8 mouse cellular contexts compared by ENCODE assay signal in the genomic region with DNA sequence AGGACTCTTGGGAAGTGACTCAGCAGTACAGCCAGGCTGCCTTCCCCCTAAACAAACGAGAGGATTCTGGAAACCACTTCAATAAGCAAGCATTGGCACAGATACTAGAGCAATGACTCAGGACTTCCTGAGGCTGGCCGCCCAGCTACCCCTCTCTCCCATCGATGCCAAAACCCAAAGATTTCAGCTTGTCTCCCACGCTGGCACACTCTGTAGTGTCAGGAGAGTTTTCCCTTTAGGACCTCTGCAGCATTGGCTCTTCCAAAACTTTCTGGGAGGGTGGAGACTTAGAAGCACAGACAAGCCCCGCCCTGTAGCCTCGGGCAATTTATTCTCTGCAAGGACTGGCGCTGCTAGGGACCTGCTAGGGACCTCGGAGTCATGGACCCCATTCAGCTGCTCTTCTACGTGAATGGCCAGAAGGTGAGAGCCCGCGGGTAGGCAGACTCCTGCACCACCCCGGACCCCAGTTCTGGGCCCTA. TPM values are rescaled to one million over a fixed set of nuclear protein-coding genes. Genes with fewer than 3 reads are reported as not detected.
DNase-seq lines count a peak whose midpoint lies in the region; ATAC-seq and TF ChIP-seq lines count a peak whose summit lies in the region.

A gene (plus strand): TSS at position 296 of the 482 bp plus-strand sequence.

- intact Hi-C loops in gastrocnemius, postnatal 14 days (cut with DNase I; ENCODE audit: low total_unique reads): no loop called here
- intact Hi-C loops in left cerebral cortex, adult 2 months (cut with DNase I): loop anchor here (5.0 to 10.0 kb wide), 2 partner anchors 57 to 605 kb away; no protein-coding TSS in a partner anchor

- 14% methylated on average over 12 of the region's 12 CpGs for WGBS in hindbrain, postnatal 0 days
- WGBS in stomach, embryonic 14.5 days: 8% methylated on average over 12 of the region's 12 CpGs

- H3K27ac ChIP-seq in hindbrain, postnatal 0 days: peak within 1 kb of the TSS; percentile 62; the same call in 1 of the 2 replicates
- peak within 1 kb of the TSS; percentile 81 for H3K27ac ChIP-seq in left cerebral cortex, adult 2 months
- H3K27ac ChIP-seq in stomach, embryonic 14.5 days (ENCODE audit: low read length): no peak within 1 kb of the TSS

- H3K27me3 ChIP-seq in hindbrain, postnatal 0 days (ENCODE audit: insufficient read depth, low read length): no peaks in the 10 kb centered on the region
- peaks cover 29% of the 10 kb centered on the region for H3K27me3 ChIP-seq in megakaryocyte, embryonic 14.5 days (replicated peaks)
- no peaks in the 10 kb centered on the region for H3K27me3 ChIP-seq in stomach, embryonic 14.5 days (ENCODE audit: control insufficient read depth, insufficient read depth, low read length)

- H3K9ac ChIP-seq in hindbrain, postnatal 0 days (replicated peaks; ENCODE audit: low read length): no peak within 1 kb of the TSS
- H3K9ac ChIP-seq in stomach, embryonic 14.5 days (replicated peaks; ENCODE audit: low read depth, low read length): no peak within 1 kb of the TSS

- no peaks in the 10 kb centered on the region for H3K9me3 ChIP-seq in hindbrain, postnatal 0 days (ENCODE audit: low read length)
- H3K9me3 ChIP-seq in megakaryocyte, embryonic 14.5 days: no peaks in the 10 kb centered on the region
- no peaks in the 10 kb centered on the region for H3K9me3 ChIP-seq in stomach, embryonic 14.5 days (ENCODE audit: control insufficient read depth, low read depth, low read length)

- no peak for TF ChIP-seq CTCF in hindbrain, postnatal 0 days (IDR thresholded peaks at IDR 0.05; ENCODE audit: low read depth)
- no peak for TF ChIP-seq CTCF in left cerebral cortex, adult 2 months (IDR thresholded peaks at IDR 0.05)

- H3K4me1 ChIP-seq in hindbrain, postnatal 0 days (ENCODE audit: insufficient read depth, low read length): no peaks in the 10 kb centered on the region
- peaks cover 50% of the 10 kb centered on the region for H3K4me1 ChIP-seq in megakaryocyte, embryonic 14.5 days
- H3K4me1 ChIP-seq in stomach, embryonic 14.5 days (ENCODE audit: control insufficient read depth, insufficient read depth, low read length): no peaks in the 10 kb centered on the region

- ATAC-seq in hindbrain, postnatal 0 days: peak; percentile 84
- ATAC-seq in stomach, embryonic 14.5 days (ENCODE audit: insufficient number of reproducible peaks, insufficient read depth, low FRiP score, low read depth): peak; percentile 46

- peak within 1 kb of the TSS; percentile 47 for H3K4me2 ChIP-seq in hindbrain, postnatal 0 days (ENCODE audit: low read depth, low read length)
- peak within 1 kb of the TSS; percentile 40 for H3K4me2 ChIP-seq in stomach, embryonic 14.5 days (replicated peaks; ENCODE audit: low read depth, low read length)

- H3K4me3 ChIP-seq in hindbrain, postnatal 0 days (ENCODE audit: low read length): 0 out of 2 replicates have a peak within 1 kb of the TSS, but pooled peaks have one; percentile 8
- peak within 1 kb of the TSS; percentile 41 for H3K4me3 ChIP-seq in left cerebral cortex, adult 2 months
- peak within 1 kb of the TSS; percentile 87 for H3K4me3 ChIP-seq in megakaryocyte, embryonic 14.5 days (replicated peaks)
- H3K4me3 ChIP-seq in stomach, embryonic 14.5 days (ENCODE audit: low read depth, low read length): peak within 1 kb of the TSS; percentile 11; the same call in 1 of the 2 replicates

- no peaks in the 10 kb centered on the region for H3K36me3 ChIP-seq in hindbrain, postnatal 0 days (ENCODE audit: insufficient read depth, low read length)
- peaks cover 9% of the 10 kb centered on the region for H3K36me3 ChIP-seq in megakaryocyte, embryonic 14.5 days (replicated peaks; ENCODE audit: low read length)
- H3K36me3 ChIP-seq in stomach, embryonic 14.5 days (ENCODE audit: control insufficient read depth, insufficient read depth, low read length): peaks cover under 1% of the 10 kb centered on the region; the same call in 1 of the 2 replicates

- DNase-seq in thymus, postnatal 4 days: peak; percentile 17
- no peak for DNase-seq in thymus, postnatal 25 days
- peak; percentile 48 for DNase-seq in embryo, embryonic 10 days (ENCODE audit: low spot score)
- peak; percentile 72 for DNase-seq in gastrocnemius, postnatal 14 days
- DNase-seq in hindbrain, postnatal 0 days (ENCODE audit: low spot score): peak; percentile 75
- peak; percentile 15 to 17 for DNase-seq in left cerebral cortex, adult 2 months (ENCODE audit: extremely low spot score in 1 of 2, low spot score in 2 of 2)

RNA-seq across cellular contexts. Expression of the gene that starts here (rescaled TPM):
- total RNA-seq in gastrocnemius, postnatal 14 days (2021): 1 to 10 TPM; 3.6 to 4.9 TPM
- total RNA-seq in hindbrain, postnatal 0 days (2014; rRNA removed): 0.65 and 0.89 TPM in 2 replicates
- polyA plus RNA-seq in hindbrain, postnatal 0 days (2015; fragmentation: Nextera tagmentation; extraction: Ambion mirVana): 0.41 and 0.52 TPM in 2 replicates
- 1 to 10 TPM; 3.2 to 4.6 TPM for total RNA-seq in left cerebral cortex, adult 2 months (2021)
- 0.66 TPM in 1 of 2 replicates, not detected in the other for polyA plus RNA-seq in megakaryocyte, embryonic 14.5 days (2012; ENCODE audit: insufficient read depth, low replicate concordance)
- 0.10 and 0.25 TPM in 2 replicates for polyA plus RNA-seq in stomach, embryonic 14.5 days (2014; fragmentation: Nextera tagmentation; extraction: Ambion mirVana)

Comparison
In these comparisons a context has a peak if more than half of its experiments do, and no peak if none do; other contexts are left out.
1. Peak in DNase-seq, ATAC-seq, H3K4me3 ChIP-seq, H3K27ac ChIP-seq and H3K4me2 ChIP-seq in hindbrain, postnatal 0 days; RNA of the gene not detected or under 1 TPM.
2. Peak in ATAC-seq, H3K4me3 ChIP-seq and H3K4me2 ChIP-seq in stomach, embryonic 14.5 days; RNA of the gene not detected or under 1 TPM.
3. H3K4me3 ChIP-seq: peak in every context shown above with its lines; median percentile 87 in megakaryocyte, embryonic 14.5 days; 41 in left cerebral cortex, adult 2 months; 11 in stomach, embryonic 14.5 days; 8 in hindbrain, postnatal 0 days.